Mouse (Mus musculus) cortical plate, adult 2 months (tissue): Measurements from ENCODE around the gene Pes1.

ENCODE experiments used
- CTCF ChIP-seq: fragments of 200-500 bp; IDR thresholded peaks from 2 replicates; pipeline ENCODE4 v1.5.1; 2011; ENCODE audit warnings: mild to moderate bottlenecking, control low read depth, low read length; ENCODE audit not compliant: insufficient read depth; ENCODE audit errors: extremely low read depth
- POLR2A ChIP-seq: fragments of 200-500 bp; IDR thresholded peaks from 2 replicates; pipeline ENCODE4 v1.6.1; 2011; ENCODE audit warnings: mild to moderate bottlenecking, low read length, control low read depth; ENCODE audit not compliant: insufficient read depth; ENCODE audit errors: extremely low read depth

DNA sequence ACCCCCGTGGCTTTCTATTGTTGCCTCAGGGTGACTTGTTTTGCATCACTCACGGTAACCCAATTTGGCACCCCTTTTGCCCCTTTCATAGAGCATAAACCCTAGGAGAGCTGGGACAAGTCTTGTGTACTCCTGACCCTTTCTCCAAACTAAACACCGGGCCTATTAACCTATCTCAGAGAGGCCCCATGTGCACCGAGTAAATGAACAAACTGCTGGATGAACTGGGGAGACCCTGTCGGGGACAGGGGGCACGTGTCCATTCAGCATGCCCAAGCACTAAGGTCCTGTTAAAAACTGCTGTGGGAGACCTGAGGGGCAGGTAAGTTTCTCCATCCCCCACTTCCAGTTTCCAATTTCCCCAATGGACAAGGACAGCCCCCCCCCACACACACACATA lies 32.8 kb upstream of the Pes1 start:
- no peak for TF ChIP-seq POLR2A
- no peak for TF ChIP-seq CTCF
